Mouse (Mus musculus): Measurements from ENCODE around the gene Plpp3. TPM values are rescaled to one million over a fixed set of nuclear protein-coding genes. Genes with fewer than 3 reads are reported as not detected.
A peak's percentile ranks its signal among the peaks of the same experiment; 100 is the strongest.

Gene Plpp3
- polyA plus RNA-seq, 1 experiment from 2014 or later = 107 TPM

DNA sequence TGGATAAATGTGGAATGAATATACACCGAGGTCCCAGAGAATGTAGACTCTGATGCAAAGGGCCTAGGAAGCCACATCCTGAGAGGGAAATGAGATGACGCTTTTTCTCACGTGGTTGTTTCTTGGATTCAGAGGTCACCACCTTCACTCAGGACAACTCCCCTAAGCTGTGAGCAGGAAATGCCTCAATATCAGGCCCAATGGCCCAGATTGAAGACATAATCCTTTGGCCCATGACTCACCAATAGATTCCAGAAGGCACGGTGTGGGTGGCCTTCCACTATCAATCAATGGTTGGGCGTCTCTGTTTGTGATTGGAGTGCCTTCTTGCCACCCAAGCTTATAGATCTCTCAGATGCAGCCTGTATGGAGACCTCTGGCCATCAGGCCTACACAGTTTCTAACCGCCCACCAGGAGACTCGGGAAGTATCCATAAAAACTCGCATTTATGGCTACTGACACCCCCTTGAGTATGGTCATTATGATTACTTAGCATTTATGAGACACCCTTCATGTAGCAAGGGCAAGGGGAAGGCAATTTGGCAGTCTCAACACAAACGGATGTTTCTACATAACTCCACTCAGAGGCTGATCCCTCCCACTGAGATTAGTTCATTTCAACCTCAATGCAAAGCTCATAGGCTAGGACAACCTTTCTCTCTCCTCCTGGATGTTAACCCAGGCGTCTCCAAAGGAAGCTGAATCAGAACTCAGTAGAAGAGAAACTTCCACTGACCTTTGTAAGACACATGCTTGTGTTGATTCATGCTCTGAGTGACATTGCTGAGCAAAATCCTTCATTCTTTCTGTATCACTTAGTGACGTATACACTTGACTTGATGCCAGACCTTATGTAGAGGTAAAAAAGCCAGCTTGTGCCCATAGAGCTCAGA lies 100.8 kb downstream of the Plpp3 start:
- 73% methylated on average over 11 of the region's 11 CpGs for WGBS
- H3K4me3 ChIP-seq (ENCODE audit: low read depth, low read length) = no peak overlapping the region
- H3K4me2 ChIP-seq (ENCODE audit: low read depth, low read length) = no peak overlapping the region
- no peaks in the 10 kb centered on the region for H3K27me3 ChIP-seq (replicated peaks; ENCODE audit: control insufficient read depth, insufficient read depth, low read length)
- no peaks in the 10 kb centered on the region for H3K9me3 ChIP-seq (ENCODE audit: control insufficient read depth, low read length)
- H3K9ac ChIP-seq (ENCODE audit: low read depth, low read length) = no peak overlapping the region
- ATAC-seq (ENCODE audit: low read depth) = no peak
- H3K4me1 ChIP-seq (ENCODE audit: control insufficient read depth, insufficient read depth, low read length) = peaks cover 10% of the 10 kb centered on the region
- H3K27ac ChIP-seq (replicated peaks; ENCODE audit: low read depth, low read length) = no peak overlapping the region
- no peaks in the 10 kb centered on the region for H3K36me3 ChIP-seq (ENCODE audit: control insufficient read depth, insufficient read depth, low read length)
- DNase-seq (ENCODE audit: low spot score) = no peak

DNA sequence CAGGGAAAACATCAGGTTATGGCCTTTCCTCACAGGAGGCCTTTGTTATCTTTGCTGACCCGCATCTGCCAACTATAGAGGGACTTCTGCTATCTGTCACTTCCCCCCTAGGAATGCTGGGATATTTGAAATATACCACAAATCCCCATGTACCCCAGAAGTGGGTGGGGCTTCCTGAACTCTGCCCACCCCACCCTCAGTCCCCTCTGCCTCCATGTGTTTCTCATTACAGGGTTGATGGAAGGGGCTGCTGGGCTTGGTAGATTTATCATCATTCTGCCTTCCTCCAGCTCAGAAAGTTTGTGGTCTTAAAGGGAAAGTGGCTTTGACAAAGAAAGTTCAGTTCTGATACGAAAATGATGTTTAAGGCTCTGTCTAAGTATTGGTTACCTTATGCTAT lies 103.2 kb downstream of the Plpp3 start:
- H3K9ac ChIP-seq (ENCODE audit: low read depth, low read length) = no peak overlapping the region
- H3K36me3 ChIP-seq (ENCODE audit: control insufficient read depth, insufficient read depth, low read length) = no peaks in the 10 kb centered on the region
- ATAC-seq (ENCODE audit: low read depth) (no peak), DNase-seq (ENCODE audit: low spot score) (peak; percentile 54)
- H3K27ac ChIP-seq (replicated peaks; ENCODE audit: low read depth, low read length) = no peak overlapping the region
- no peak overlapping the region for H3K4me2 ChIP-seq (ENCODE audit: low read depth, low read length)
- H3K27me3 ChIP-seq (replicated peaks; ENCODE audit: control insufficient read depth, insufficient read depth, low read length) = no peaks in the 10 kb centered on the region
- no peaks in the 10 kb centered on the region for H3K9me3 ChIP-seq (ENCODE audit: control insufficient read depth, low read length)
- no peak overlapping the region for H3K4me3 ChIP-seq (ENCODE audit: low read depth, low read length)
- peaks cover 10% of the 10 kb centered on the region for H3K4me1 ChIP-seq (ENCODE audit: control insufficient read depth, insufficient read depth, low read length)
- 39% methylated on average over 2 of the region's 2 CpGs for WGBS

DNA sequence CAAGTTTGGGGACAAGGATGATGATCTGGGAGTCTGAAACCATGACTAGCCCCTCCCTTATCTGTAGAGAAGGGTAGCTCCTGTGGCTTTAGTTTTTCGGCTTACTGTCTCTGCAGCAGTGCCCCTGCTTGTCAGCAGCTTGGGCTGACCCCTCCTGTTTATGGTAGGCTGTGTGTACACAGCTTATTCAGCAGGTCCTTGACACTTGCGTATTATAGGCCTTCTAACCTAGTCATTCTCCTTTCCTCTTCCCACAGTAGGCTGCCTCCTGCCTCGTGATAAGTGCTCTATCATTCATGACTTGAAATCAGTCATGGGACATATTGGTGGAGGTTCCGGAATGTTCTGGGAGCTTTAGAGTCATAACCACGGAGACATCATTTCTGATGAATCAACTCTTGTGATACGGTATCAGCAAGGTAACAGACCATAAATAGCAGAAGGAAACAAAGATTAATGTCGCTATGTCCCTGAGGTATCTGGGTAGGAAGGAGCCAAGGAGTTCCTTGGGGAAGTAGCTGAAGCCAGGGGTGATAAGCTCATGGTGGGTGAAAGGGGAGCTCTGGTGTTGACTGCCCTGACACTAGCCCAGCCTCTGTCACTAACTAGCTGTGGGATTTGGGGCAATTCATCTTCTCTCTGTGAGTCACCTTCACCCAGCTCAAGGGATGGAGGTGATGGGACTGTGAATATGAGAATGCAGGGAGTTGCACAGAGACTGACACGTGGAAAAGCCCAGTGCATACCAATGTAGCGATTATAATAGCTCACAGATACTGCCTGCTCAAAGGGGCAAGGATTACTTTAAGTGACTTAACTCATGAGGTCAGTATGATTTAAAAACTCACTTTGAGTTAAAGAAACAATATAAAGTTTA lies 104.0 kb downstream of the Plpp3 start:
- no peak overlapping the region for H3K4me2 ChIP-seq (ENCODE audit: low read depth, low read length)
- H3K9ac ChIP-seq (ENCODE audit: low read depth, low read length) = no peak overlapping the region
- 67% methylated on average over 9 of the region's 9 CpGs for WGBS
- no peaks in the 10 kb centered on the region for H3K9me3 ChIP-seq (ENCODE audit: control insufficient read depth, low read length)
- no peak overlapping the region; the same call in 1 of the 2 replicates for H3K27ac ChIP-seq (replicated peaks; ENCODE audit: low read depth, low read length)
- H3K4me3 ChIP-seq (ENCODE audit: low read depth, low read length) = no peak overlapping the region
- DNase-seq (ENCODE audit: low spot score) (no peak), ATAC-seq (ENCODE audit: low read depth) (no peak)
- H3K27me3 ChIP-seq (replicated peaks; ENCODE audit: control insufficient read depth, insufficient read depth, low read length) = no peaks in the 10 kb centered on the region
- peaks cover 10% of the 10 kb centered on the region for H3K4me1 ChIP-seq (ENCODE audit: control insufficient read depth, insufficient read depth, low read length)
- no peaks in the 10 kb centered on the region for H3K36me3 ChIP-seq (ENCODE audit: control insufficient read depth, insufficient read depth, low read length)

- DNase-seq (ENCODE audit: low spot score) (no peak), ATAC-seq (ENCODE audit: low read depth) (no peak)
- Histone ChIP-seq H3K4me3 (ENCODE audit: low read depth, low read length) (no peak overlapping the region), H3K4me2 (ENCODE audit: low read depth, low read length) (no peak overlapping the region), H3K4me1 (ENCODE audit: control insufficient read depth, insufficient read depth, low read length) (peaks cover 10% of the 10 kb centered on the region), H3K27me3 (replicated peaks; ENCODE audit: control insufficient read depth, insufficient read depth, low read length) (no peaks in the 10 kb centered on the region), H3K36me3 (ENCODE audit: control insufficient read depth, insufficient read depth, low read length) (no peaks in the 10 kb centered on the region), H3K9ac (ENCODE audit: low read depth, low read length) (no peak overlapping the region), H3K27ac (replicated peaks; ENCODE audit: low read depth, low read length) (no peak overlapping the region), H3K9me3 (ENCODE audit: control insufficient read depth, low read length) (no peaks in the 10 kb centered on the region)
- WGBS = 83% methylated on average over 12 of the region's 12 CpGs
Measured at GRCm38 (mm10) chr4:105262358-105262757, 105.2 kb downstream of the Plpp3 start.

DNA sequence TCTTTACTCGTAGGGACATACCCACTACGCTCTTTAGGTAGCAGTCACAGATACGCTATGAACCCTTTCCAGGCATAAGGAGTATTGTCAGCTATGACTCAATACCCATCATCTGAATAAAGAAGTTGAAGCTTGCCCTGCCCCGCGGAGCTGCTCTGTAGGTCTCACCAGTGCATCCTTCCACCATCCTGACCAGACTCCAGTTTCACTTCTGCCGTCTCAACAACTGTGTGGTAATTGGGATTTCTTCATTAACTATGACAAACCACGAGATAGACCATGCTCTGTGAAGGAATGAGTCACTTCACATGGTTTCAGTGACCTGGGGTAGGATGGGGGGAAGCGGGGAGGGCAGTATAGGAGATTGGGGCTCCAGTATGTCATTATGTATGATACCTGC lies 106.5 kb downstream of the Plpp3 start:
- Histone ChIP-seq H3K9me3 (ENCODE audit: control insufficient read depth, low read length) (no peaks in the 10 kb centered on the region), H3K27me3 (replicated peaks; ENCODE audit: control insufficient read depth, insufficient read depth, low read length) (no peaks in the 10 kb centered on the region), H3K9ac (ENCODE audit: low read depth, low read length) (no peak overlapping the region), H3K27ac (replicated peaks; ENCODE audit: low read depth, low read length) (no peak overlapping the region), H3K4me2 (ENCODE audit: low read depth, low read length) (no peak overlapping the region), H3K4me3 (ENCODE audit: low read depth, low read length) (no peak overlapping the region), H3K4me1 (ENCODE audit: control insufficient read depth, insufficient read depth, low read length) (peaks cover 10% of the 10 kb centered on the region), H3K36me3 (ENCODE audit: control insufficient read depth, insufficient read depth, low read length) (no peaks in the 10 kb centered on the region)
- WGBS = 88% methylated on average over 8 of the region's 8 CpGs
- ATAC-seq (ENCODE audit: low read depth) (no peak), DNase-seq (ENCODE audit: low spot score) (no peak)

GRCm38 (mm10) chr4:105265041-105265440 lies 107.9 kb downstream of the Plpp3 start:
- DNase-seq (ENCODE audit: low spot score) (no peak), ATAC-seq (ENCODE audit: low read depth) (no peak)
- H3K9me3 ChIP-seq (ENCODE audit: control insufficient read depth, low read length) = no peaks in the 10 kb centered on the region
- H3K27ac ChIP-seq (replicated peaks; ENCODE audit: low read depth, low read length) = no peak overlapping the region
- H3K36me3 ChIP-seq (ENCODE audit: control insufficient read depth, insufficient read depth, low read length) = no peaks in the 10 kb centered on the region
- 79% methylated on average over 8 of the region's 8 CpGs for WGBS
- H3K27me3 ChIP-seq (replicated peaks; ENCODE audit: control insufficient read depth, insufficient read depth, low read length) = no peaks in the 10 kb centered on the region
- H3K4me1 ChIP-seq (ENCODE audit: control insufficient read depth, insufficient read depth, low read length) = peaks cover 9% of the 10 kb centered on the region
- no peak overlapping the region for H3K9ac ChIP-seq (ENCODE audit: low read depth, low read length)
- H3K4me3 ChIP-seq (ENCODE audit: low read depth, low read length) = no peak overlapping the region
- no peak overlapping the region for H3K4me2 ChIP-seq (ENCODE audit: low read depth, low read length)

DNA sequence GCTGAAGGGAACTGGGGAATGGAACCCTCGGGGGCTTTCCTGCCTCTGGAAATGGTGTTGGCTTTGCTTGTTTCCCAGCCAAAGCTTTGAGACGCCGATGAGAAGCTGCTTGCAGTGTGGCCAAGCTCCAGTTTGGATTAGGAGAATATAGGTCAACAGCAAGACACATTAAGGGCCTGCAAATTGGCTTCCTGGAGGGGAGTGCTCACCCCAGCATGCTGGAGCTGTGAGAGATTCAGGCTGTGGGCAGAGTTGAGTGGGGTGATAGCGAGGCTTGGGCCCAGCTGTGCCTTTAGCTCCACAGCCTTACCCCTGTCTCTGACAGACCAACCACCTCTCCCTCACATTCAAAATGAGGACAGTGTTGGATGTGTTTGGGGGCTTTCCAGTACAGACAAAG lies 108.5 kb downstream of the Plpp3 start:
- ATAC-seq (ENCODE audit: low read depth) (no peak), DNase-seq (ENCODE audit: low spot score) (no peak)
- H3K4me2 ChIP-seq (ENCODE audit: low read depth, low read length) = no peak overlapping the region
- H3K4me3 ChIP-seq (ENCODE audit: low read depth, low read length) = no peak overlapping the region
- no peak overlapping the region for H3K27ac ChIP-seq (replicated peaks; ENCODE audit: low read depth, low read length)
- H3K9ac ChIP-seq (ENCODE audit: low read depth, low read length) = 0 out of 2 replicates have a peak overlapping the region, but pooled peaks have one; percentile 19
- 83% methylated on average over 4 of the region's 4 CpGs for WGBS
- H3K27me3 ChIP-seq (replicated peaks; ENCODE audit: control insufficient read depth, insufficient read depth, low read length) = no peaks in the 10 kb centered on the region
- H3K4me1 ChIP-seq (ENCODE audit: control insufficient read depth, insufficient read depth, low read length) = peaks cover 2% of the 10 kb centered on the region
- H3K36me3 ChIP-seq (ENCODE audit: control insufficient read depth, insufficient read depth, low read length) = no peaks in the 10 kb centered on the region
- H3K9me3 ChIP-seq (ENCODE audit: control insufficient read depth, low read length) = no peaks in the 10 kb centered on the region

GRCm38 (mm10) chr4:105268202-105268730 lies 111.1 kb downstream of the Plpp3 start:
- Histone ChIP-seq H3K9me3 (ENCODE audit: control insufficient read depth, low read length) (no peaks in the 10 kb centered on the region), H3K9ac (ENCODE audit: low read depth, low read length) (no peak overlapping the region), H3K4me3 (ENCODE audit: low read depth, low read length) (no peak overlapping the region), H3K36me3 (ENCODE audit: control insufficient read depth, insufficient read depth, low read length) (no peaks in the 10 kb centered on the region), H3K4me2 (ENCODE audit: low read depth, low read length) (no peak overlapping the region), H3K27me3 (replicated peaks; ENCODE audit: control insufficient read depth, insufficient read depth, low read length) (no peaks in the 10 kb centered on the region), H3K4me1 (ENCODE audit: control insufficient read depth, insufficient read depth, low read length) (no peaks in the 10 kb centered on the region), H3K27ac (replicated peaks; ENCODE audit: low read depth, low read length) (no peak overlapping the region)
- ATAC-seq (ENCODE audit: low read depth) (no peak), DNase-seq (ENCODE audit: low spot score) (no peak)
- 78% methylated on average over 6 of the region's 6 CpGs for WGBS

Measured in embryonic facial prominence, embryonic 14.5 days (tissue).